ENCODE assay signal across 10 mouse cellular contexts in the genomic region with DNA sequence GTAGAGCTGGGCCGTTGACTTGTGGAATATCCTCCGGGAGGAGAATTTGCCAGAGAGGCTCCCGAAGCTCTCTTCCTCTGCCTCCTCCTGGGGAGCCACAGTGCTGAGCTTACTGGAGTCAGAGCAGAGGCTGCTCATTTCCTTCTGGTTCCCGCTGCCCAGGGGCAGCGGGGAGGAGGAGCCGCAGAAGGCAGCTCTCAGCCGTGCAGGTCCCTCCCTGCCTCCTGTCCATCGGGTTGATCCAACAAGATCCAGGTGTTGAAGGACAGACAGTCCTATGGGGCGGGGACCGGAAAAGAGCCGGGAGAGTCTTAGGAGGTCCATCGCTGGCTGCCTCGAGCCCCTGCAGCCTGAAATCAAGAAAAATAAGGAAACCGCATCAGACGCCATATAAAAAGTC. TPM values are rescaled to one million over a fixed set of nuclear protein-coding genes. Genes with fewer than 3 reads are reported as not detected.
A peak's percentile ranks its signal among the peaks of the same experiment; 100 is the strongest.
DNase-seq lines count a peak whose midpoint lies in the region; ATAC-seq and TF ChIP-seq lines count a peak whose summit lies in the region.
"Had no signal": no experiment of that assay in that cellular context is flagged by ENCODE, and none has a peak within 500 bp of the region (broad histone marks: within the 10 kb centered on the region; RNA-seq: fewer than 3 reads in every experiment).

No protein-coding gene starts in this region.

- peaks cover 3% of the 10 kb centered on the region; the same call in 1 of the 2 replicates for H3K36me3 ChIP-seq in heart, embryonic 16.5 days (ENCODE audit: control insufficient read depth, insufficient read depth)
- peaks cover 56% of the 10 kb centered on the region for H3K36me3 ChIP-seq in megakaryocyte, embryonic 14.5 days (replicated peaks; ENCODE audit: low read length)
- H3K36me3 ChIP-seq in stomach, postnatal 0 days (ENCODE audit: control insufficient read depth, insufficient read depth, low read length) = peaks cover 9% of the 10 kb centered on the region
- peaks cover 47% of the 10 kb centered on the region for H3K36me3 ChIP-seq in neural tube, embryonic 15.5 days

- H3K27ac ChIP-seq in heart, embryonic 16.5 days (ENCODE audit: low read length) = peak overlapping the region; percentile 24; the same call in 1 of the 2 replicates
- H3K27ac ChIP-seq in stomach, postnatal 0 days (replicated peaks) = no peak overlapping the region
- H3K27ac ChIP-seq in neural tube, embryonic 15.5 days (replicated peaks) = no peak overlapping the region

- H3K4me3 ChIP-seq in heart, embryonic 16.5 days (ENCODE audit: low read length) = no peak overlapping the region
- H3K4me3 ChIP-seq in megakaryocyte, embryonic 14.5 days (replicated peaks) = peak overlapping the region; percentile 28
- no peak overlapping the region for H3K4me3 ChIP-seq in stomach, postnatal 0 days (ENCODE audit: low read depth, low read length)
- H3K4me3 ChIP-seq in neural tube, embryonic 15.5 days (replicated peaks) = no peak overlapping the region

- peaks cover 18% of the 10 kb centered on the region for H3K4me1 ChIP-seq in heart, embryonic 16.5 days (ENCODE audit: control insufficient read depth, insufficient read depth, low read length)
- peaks cover 57% of the 10 kb centered on the region for H3K4me1 ChIP-seq in megakaryocyte, embryonic 14.5 days
- 0 out of 2 replicates have a peak, but pooled peaks cover 5% of the 10 kb centered on the region for H3K4me1 ChIP-seq in stomach, postnatal 0 days (replicated peaks; ENCODE audit: control insufficient read depth, insufficient read depth)
- peaks cover 45% of the 10 kb centered on the region for H3K4me1 ChIP-seq in neural tube, embryonic 15.5 days

- TF ChIP-seq EP300 in stomach, postnatal 0 days (optimal IDR thresholded peaks at IDR 0.05) = no peak

- TF ChIP-seq CTCF in stomach, postnatal 0 days (IDR thresholded peaks at IDR 0.05; ENCODE audit: low read depth) = no peak

- DNase-seq in adrenal gland, postnatal 25 days = peak; percentile 5
- no peak for DNase-seq in adrenal gland, adult 18-20 months (ENCODE audit: low spot score in 2 of 2)
- no peak for DNase-seq in heart, adult 8-10 months (ENCODE audit: low spot score)
- no peak for DNase-seq in stomach, postnatal 0 days (ENCODE audit: low spot score)
- DNase-seq: forebrain, postnatal 0 days; lung, adult 2 months had no signal

- no peaks in the 10 kb centered on the region for H3K9me3 ChIP-seq in heart, embryonic 16.5 days (replicated peaks; ENCODE audit: control insufficient read depth, low read length)
- no peaks in the 10 kb centered on the region for H3K9me3 ChIP-seq in megakaryocyte, embryonic 14.5 days
- H3K9me3 ChIP-seq in stomach, postnatal 0 days (ENCODE audit: control insufficient read depth, low read length) = no peaks in the 10 kb centered on the region
- H3K9me3 ChIP-seq in neural tube, embryonic 15.5 days (replicated peaks) = no peaks in the 10 kb centered on the region

- WGBS in heart, embryonic 16.5 days = 77% methylated on average over 15 of the region's 15 CpGs
- WGBS in stomach, postnatal 0 days = 83% methylated on average over 15 of the region's 15 CpGs
- WGBS in neural tube, embryonic 15.5 days = 91% methylated on average over 15 of the region's 15 CpGs

- no peaks in the 10 kb centered on the region for H3K27me3 ChIP-seq in heart, embryonic 16.5 days (ENCODE audit: control insufficient read depth, insufficient read depth, low read length)
- no peaks in the 10 kb centered on the region for H3K27me3 ChIP-seq in megakaryocyte, embryonic 14.5 days (replicated peaks)
- no peaks in the 10 kb centered on the region for H3K27me3 ChIP-seq in stomach, postnatal 0 days (ENCODE audit: control insufficient read depth, insufficient read depth, low read length)
- no peaks in the 10 kb centered on the region for H3K27me3 ChIP-seq in neural tube, embryonic 15.5 days (replicated peaks)

- no peak overlapping the region for H3K9ac ChIP-seq in heart, embryonic 16.5 days (ENCODE audit: low read length)
- H3K9ac ChIP-seq in stomach, postnatal 0 days (ENCODE audit: low read length) = 0 out of 2 replicates have a peak overlapping the region, but pooled peaks have one; percentile 18
- H3K9ac ChIP-seq in neural tube, embryonic 15.5 days (replicated peaks) = no peak overlapping the region
- H3K9ac ChIP-seq: forebrain, postnatal 0 days had no signal

- H3K4me2 ChIP-seq in heart, embryonic 16.5 days (ENCODE audit: low read depth, low read length) = no peak overlapping the region; the same call in 1 of the 2 replicates
- no peak overlapping the region for H3K4me2 ChIP-seq in stomach, postnatal 0 days (replicated peaks; ENCODE audit: low read depth)
- no peak overlapping the region for H3K4me2 ChIP-seq in neural tube, embryonic 15.5 days

- no peak for ATAC-seq in heart, embryonic 16.5 days (replicated peaks; ENCODE audit: extremely low read depth, insufficient read depth, low FRiP score)
- ATAC-seq in megakaryocyte, adult 5-6 weeks (ENCODE audit: poor library complexity, severe bottlenecking) = no peak
- no peak for ATAC-seq in stomach, postnatal 0 days (ENCODE audit: low FRiP score, low TSS enrichment)
- no peak for ATAC-seq in neural tube, embryonic 15.5 days (ENCODE audit: low FRiP score)
- ATAC-seq: forebrain, postnatal 0 days had no signal

RNA-seq across cellular contexts. Expression of gene Ptcd1, which starts 1.7 kb away (rescaled TPM):
- total RNA-seq in adrenal gland, postnatal 25 days (2021) = 35.1 and 38.5 TPM in 2 replicates
- total RNA-seq in adrenal gland, adult 18-20 months (2021) = 10 to 100 TPM; 22.1 to 23.1 TPM
- polyA plus RNA-seq in heart, embryonic 16.5 days (2015; fragmentation: Nextera tagmentation; extraction: Ambion mirVana) = 16.4 and 17.2 TPM in 2 replicates
- 10 to 100 TPM; 26.0 to 29.3 (median 26.9) TPM for total RNA-seq in heart, adult 8-10 months (2022)
- polyA plus RNA-seq in megakaryocyte, embryonic 14.5 days (2012; ENCODE audit: insufficient read depth, low replicate concordance) = 9.4 and 10.7 TPM in 2 replicates
- total RNA-seq in megakaryocyte, adult 5-6 weeks (2015) = 6.5 and 7.9 TPM in 2 replicates
- 14.8 and 15.3 TPM in 2 replicates for total RNA-seq in megakaryocyte, adult 5-6 weeks (2017)
- polyA plus RNA-seq in stomach, postnatal 0 days (2015; fragmentation: Nextera tagmentation; extraction: Ambion mirVana) = 8.3 and 9.1 TPM in 2 replicates
- 18.8 and 21.2 TPM in 2 replicates for polyA plus RNA-seq in neural tube, embryonic 15.5 days (2015; fragmentation: Nextera tagmentation; extraction: Ambion mirVana)

RNA-seq across cellular contexts. Expression of gene Cpsf4, which starts 1.8 kb away (rescaled TPM):
- total RNA-seq in adrenal gland, postnatal 25 days (2021) = 22.9 and 23.2 TPM in 2 replicates
- 10 to 100 TPM; 19.9 to 22.5 TPM for total RNA-seq in adrenal gland, adult 18-20 months (2021)
- 25.9 and 26.5 TPM in 2 replicates for polyA plus RNA-seq in heart, embryonic 16.5 days (2015; fragmentation: Nextera tagmentation; extraction: Ambion mirVana)
- 10 to 100 TPM; 10.0 to 12.4 (median 12.0) TPM for total RNA-seq in heart, adult 8-10 months (2022)
- 43.6 and 53.5 TPM in 2 replicates for polyA plus RNA-seq in megakaryocyte, embryonic 14.5 days (2012; ENCODE audit: insufficient read depth, low replicate concordance)
- 16.6 and 17.0 TPM in 2 replicates for total RNA-seq in megakaryocyte, adult 5-6 weeks (2015)
- total RNA-seq in megakaryocyte, adult 5-6 weeks (2017) = 34.0 and 37.8 TPM in 2 replicates
- polyA plus RNA-seq in stomach, postnatal 0 days (2015; fragmentation: Nextera tagmentation; extraction: Ambion mirVana) = 19.1 and 19.6 TPM in 2 replicates
- polyA plus RNA-seq in neural tube, embryonic 15.5 days (2015; fragmentation: Nextera tagmentation; extraction: Ambion mirVana) = 49.7 and 50.3 TPM in 2 replicates

RNA-seq across cellular contexts. Expression of gene Bud31, which starts 25.0 kb away (rescaled TPM):
- 113 and 115 TPM in 2 replicates for total RNA-seq in adrenal gland, postnatal 25 days (2021)
- 100 to 1,000 TPM; 103 to 110 TPM for total RNA-seq in adrenal gland, adult 18-20 months (2021)
- polyA plus RNA-seq in heart, embryonic 16.5 days (2015; fragmentation: Nextera tagmentation; extraction: Ambion mirVana) = 118 and 134 TPM in 2 replicates
- 10 to 100 TPM; 53.1 to 60.7 (median 57.3) TPM for total RNA-seq in heart, adult 8-10 months (2022)
- 7.0 and 13.8 TPM in 2 replicates for polyA plus RNA-seq in megakaryocyte, embryonic 14.5 days (2012; ENCODE audit: insufficient read depth, low replicate concordance)
- 179 and 181 TPM in 2 replicates for total RNA-seq in megakaryocyte, adult 5-6 weeks (2015)
- total RNA-seq in megakaryocyte, adult 5-6 weeks (2017) = 217 and 234 TPM in 2 replicates
- polyA plus RNA-seq in stomach, postnatal 0 days (2015; fragmentation: Nextera tagmentation; extraction: Ambion mirVana) = 128 and 129 TPM in 2 replicates
- 183 and 184 TPM in 2 replicates for polyA plus RNA-seq in neural tube, embryonic 15.5 days (2015; fragmentation: Nextera tagmentation; extraction: Ambion mirVana)

RNA-seq across cellular contexts. Expression of gene Pdap1, which starts 25.1 kb away (rescaled TPM):
- 91.0 and 131 TPM in 2 replicates for total RNA-seq in adrenal gland, postnatal 25 days (2021)
- 10 to 100 TPM; 77.4 to 84.6 TPM for total RNA-seq in adrenal gland, adult 18-20 months (2021)
- polyA plus RNA-seq in heart, embryonic 16.5 days (2015; fragmentation: Nextera tagmentation; extraction: Ambion mirVana) = 46.0 and 49.8 TPM in 2 replicates
- total RNA-seq in heart, adult 8-10 months (2022) = 10 to 100 TPM; 30.2 to 50.2 (median 42.8) TPM
- polyA plus RNA-seq in megakaryocyte, embryonic 14.5 days (2012; ENCODE audit: insufficient read depth, low replicate concordance) = 63.5 and 118 TPM in 2 replicates
- total RNA-seq in megakaryocyte, adult 5-6 weeks (2015) = 24.8 and 26.1 TPM in 2 replicates
- 140 and 144 TPM in 2 replicates for total RNA-seq in megakaryocyte, adult 5-6 weeks (2017)
- 51.1 and 62.0 TPM in 2 replicates for polyA plus RNA-seq in stomach, postnatal 0 days (2015; fragmentation: Nextera tagmentation; extraction: Ambion mirVana)
- polyA plus RNA-seq in neural tube, embryonic 15.5 days (2015; fragmentation: Nextera tagmentation; extraction: Ambion mirVana) = 97.0 and 115 TPM in 2 replicates

RNA-seq across cellular contexts. Expression of gene Atp5j2, which starts 26.7 kb away (rescaled TPM):
- 437 and 448 TPM in 2 replicates for total RNA-seq in adrenal gland, postnatal 25 days (2021)
- total RNA-seq in adrenal gland, adult 18-20 months (2021) = 100 to 1,000 TPM; 493 to 672 TPM
- polyA plus RNA-seq in heart, embryonic 16.5 days (2015; fragmentation: Nextera tagmentation; extraction: Ambion mirVana) = 1,156 and 1,380 TPM in 2 replicates
- 1,000 to 10,000 TPM; 1,197 to 1,936 (median 1,535) TPM for total RNA-seq in heart, adult 8-10 months (2022)
- polyA plus RNA-seq in megakaryocyte, embryonic 14.5 days (2012; ENCODE audit: insufficient read depth, low replicate concordance) = 3.0 and 56.7 TPM in 2 replicates
- total RNA-seq in megakaryocyte, adult 5-6 weeks (2015) = 310 and 322 TPM in 2 replicates
- 103 and 107 TPM in 2 replicates for total RNA-seq in megakaryocyte, adult 5-6 weeks (2017)
- 602 and 646 TPM in 2 replicates for polyA plus RNA-seq in stomach, postnatal 0 days (2015; fragmentation: Nextera tagmentation; extraction: Ambion mirVana)
- 724 and 793 TPM in 2 replicates for polyA plus RNA-seq in neural tube, embryonic 15.5 days (2015; fragmentation: Nextera tagmentation; extraction: Ambion mirVana)
